Mouse (Mus musculus) heart, postnatal 36 days (tissue): Measurements from ENCODE around the gene AF067061. TPM values are rescaled to one million over a fixed set of nuclear protein-coding genes. Genes with fewer than 3 reads are reported as not detected.
"Not testable (repeated sequence)": the region's sequence is repeated elsewhere in the genome, so short reads cannot be mapped to it uniquely, and the experiment has no call there.

Experiments
- DNase-seq, 2 experiments: peaks; one replicate each; pipeline ENCODE4 v3.0.0; 2021 to 2022
- intact Hi-C: fragments of 180-260 bp; cut with DNase I; formaldehyde crosslinking; loops from one replicate; pipeline ENCODE4 v1.15.1; 2025
- total RNA-seq, 2 experiments: library from RNA; stranded (reverse); gene quantifications; 2 replicates each; pipeline ENCODE4 v1.2.3; 2021

AF067061 gene
- total RNA-seq: not detected

- intact Hi-C loops, DNase-seq: not testable (repeated sequence)
Observed at GRCm38 (mm10) chr13:120262870-120263269, at the start of gene AF067061. Gene AF067061, plus strand, starts transcription at chr13:120263114.

GRCm38 (mm10) chr13:120215847-120216246 lies 47.1 kb upstream of the AF067061 start, which contains the start of gene Gm21762:
Gene Gm21762, minus strand, starts transcription at chr13:120215947.
- DNase-seq, intact Hi-C loops: not testable (repeated sequence)

- DNase-seq, intact Hi-C loops: not testable (repeated sequence)
Observed at GRCm38 (mm10) chr13:120220922-120221321, 42.0 kb upstream of the AF067061 start.

- intact Hi-C loops, DNase-seq: not testable (repeated sequence)
Observed at GRCm38 (mm10) chr13:120223012-120223659, 39.8 kb upstream of the AF067061 start.

GRCm38 (mm10) chr13:120231798-120232197 lies 31.1 kb upstream of the AF067061 start:
- DNase-seq, intact Hi-C loops: not testable (repeated sequence)

- DNase-seq, intact Hi-C loops: not testable (repeated sequence)
Observed at GRCm38 (mm10) chr13:120232447-120233049, 30.4 kb upstream of the AF067061 start.

GRCm38 (mm10) chr13:120238811-120239210 lies 24.1 kb upstream of the AF067061 start, which contains the start of gene Gm21731:
Gene Gm21731, plus strand, starts transcription at chr13:120239111.
- DNase-seq, intact Hi-C loops: not testable (repeated sequence)

GRCm38 (mm10) chr13:120251208-120251924 lies 11.5 kb upstream of the AF067061 start:
- DNase-seq, intact Hi-C loops: not testable (repeated sequence)

- intact Hi-C loops, DNase-seq: not testable (repeated sequence)
Observed at GRCm38 (mm10) chr13:120258817-120259658, 3.9 kb upstream of the AF067061 start.

- intact Hi-C loops: not testable (repeated sequence)
Observed at GRCm38 (mm10) chr13:120259718-120260117, 3.2 kb upstream of the AF067061 start.

GRCm38 (mm10) chr13:120277837-120278236 lies 14.9 kb downstream of the AF067061 start:
- DNase-seq, intact Hi-C loops: not testable (repeated sequence)

More at GRCm38 (mm10) chr13:120259718-120260117, 3.2 kb upstream of the AF067061 start:
- DNase-seq: not testable (repeated sequence)

GRCm38 (mm10) chr13:120278784-120279183 lies 15.9 kb downstream of the AF067061 start:
- intact Hi-C loops: no loop called here
- no peak for DNase-seq

- intact Hi-C loops: no loop called here
- no peak for DNase-seq
Observed at GRCm38 (mm10) chr13:120299324-120299894, 36.5 kb downstream of the AF067061 start.

GRCm38 (mm10) chr13:120299991-120300442 lies 37.1 kb downstream of the AF067061 start, which contains the start of gene BC147527:
Gene BC147527, plus strand, starts transcription at chr13:120300392.
- intact Hi-C loops: no loop called here
- DNase-seq: no peak

GRCm38 (mm10) chr13:120300853-120301252 lies 37.9 kb downstream of the AF067061 start:
- intact Hi-C loops: no loop called here
- no peak for DNase-seq

GRCm38 (mm10) chr13:120310749-120311148 lies 47.8 kb downstream of the AF067061 start:
- intact Hi-C loops: no loop called here
- DNase-seq: no peak

- intact Hi-C loops: no loop called here
- DNase-seq: no peak
Observed at GRCm38 (mm10) chr13:120313584-120313983, 50.7 kb downstream of the AF067061 start.
